Mouse (Mus musculus) hindlimb bud, embryonic 11.5 days (tissue): ENCODE results near the gene Usp4.

ENCODE experiments used
- DNase-seq: peaks from one replicate; pipeline ENCODE4 v3.0.0-alpha.2; 2012; ENCODE audit warnings: low read depth, low spot score; ENCODE audit errors: extremely low spot score

Gene Usp4

GRCm38 (mm10) chr9:108341801-108342200, 5.9 kb upstream of the Usp4 start:
- DNase-seq = no peak

GRCm38 (mm10) chr9:108342301-108342831, 5.3 kb upstream of the Usp4 start:
- DNase-seq = no peak

- no peak for DNase-seq
These were observed 4.3 kb upstream of the Usp4 start for GRCm38 (mm10) chr9:108343331-108343730.

GRCm38 (mm10) chr9:108343835-108344234, 3.8 kb upstream of the Usp4 start:
- no peak for DNase-seq

- DNase-seq = no peak
These were observed 3.2 kb upstream of the Usp4 start for GRCm38 (mm10) chr9:108344471-108344870.

- no peak for DNase-seq
These were observed 629 bp upstream of the Usp4 start for GRCm38 (mm10) chr9:108347024-108347423.

- no peak for DNase-seq
These were observed 632 bp downstream of the Usp4 start for GRCm38 (mm10) chr9:108348290-108348680.

GRCm38 (mm10) chr9:108349727-108350126, 2.1 kb downstream of the Usp4 start:
- no peak for DNase-seq

- DNase-seq = no peak
These were observed 30.6 kb downstream of the Usp4 start for GRCm38 (mm10) chr9:108378234-108378633.

GRCm38 (mm10) chr9:108378736-108379135, 31.1 kb downstream of the Usp4 start:
- no peak for DNase-seq

GRCm38 (mm10) chr9:108379294-108379693, 31.6 kb downstream of the Usp4 start:
- DNase-seq = no peak

GRCm38 (mm10) chr9:108381382-108381781, 33.7 kb downstream of the Usp4 start:
- DNase-seq = no peak

- DNase-seq = no peak
These were observed 37.4 kb downstream of the Usp4 start for GRCm38 (mm10) chr9:108385006-108385405.

GRCm38 (mm10) chr9:108386816-108387215, 39.2 kb downstream of the Usp4 start:
- no peak for DNase-seq

GRCm38 (mm10) chr9:108388601-108389000, 40.9 kb downstream of the Usp4 start:
- no peak for DNase-seq

- no peak for DNase-seq
These were observed 41.6 kb downstream of the Usp4 start for GRCm38 (mm10) chr9:108389220-108389619.

- no peak for DNase-seq
These were observed 45.0 kb downstream of the Usp4 start, which contains the start of gene 1700102P08Rik for GRCm38 (mm10) chr9:108392676-108393075. 1700102P08Rik (plus strand) TSS chr9:108392805.

- no peak for DNase-seq
These were observed 46.5 kb downstream of the Usp4 start for GRCm38 (mm10) chr9:108394191-108394590.

GRCm38 (mm10) chr9:108395427-108395826, 47.8 kb downstream of the Usp4 start:
- DNase-seq = no peak

GRCm38 (mm10) chr9:108398324-108398723, 50.7 kb downstream of the Usp4 start:
- DNase-seq = no peak

GRCm38 (mm10) chr9:108401186-108401960, 53.7 kb downstream of the Usp4 start:
- no peak for DNase-seq

GRCm38 (mm10) chr9:108403081-108403480, 55.4 kb downstream of the Usp4 start:
- no peak for DNase-seq

GRCm38 (mm10) chr9:108404451-108404850, 56.8 kb downstream of the Usp4 start:
- no peak for DNase-seq
